Mouse (Mus musculus) testis, adult 2 months (tissue): ENCODE data around the gene Il12rb2. TPM values are rescaled to one million over a fixed set of nuclear protein-coding genes. Genes with fewer than 3 reads are reported as not detected.

Source experiments
- H3K27ac ChIP-seq: fragments of 200-500 bp; 2 replicates; pipeline ENCODE4 v1.5.1; 2012; ENCODE audit warnings: low read depth, low read length; ENCODE audit not compliant: control insufficient read depth, insufficient read depth
- H3K27me3 ChIP-seq: fragments of 200-500 bp; 2 replicates; pipeline ENCODE4 v1.6.1; 2012; ENCODE audit warnings: mild to moderate bottlenecking, low read length, moderate library complexity; ENCODE audit not compliant: control insufficient read depth, insufficient read depth
- H3K36me3 ChIP-seq: fragments of 200-500 bp; 2 replicates; pipeline ENCODE4 v1.6.1; 2012; ENCODE audit warnings: mild to moderate bottlenecking, low read length; ENCODE audit not compliant: control insufficient read depth, insufficient read depth
- H3K4me1 ChIP-seq: fragments of 200-500 bp; 2 replicates; pipeline ENCODE4 v1.6.1; 2012; ENCODE audit warnings: low read length; ENCODE audit not compliant: control insufficient read depth, insufficient read depth
- H3K4me3 ChIP-seq: fragments of 200-500 bp; 2 replicates; pipeline ENCODE4 v1.5.1; 2012; ENCODE audit warnings: low read depth, mild to moderate bottlenecking, low read length, moderate library complexity, mixed read lengths; ENCODE audit not compliant: control insufficient read depth
- CTCF ChIP-seq: fragments of 200-500 bp; IDR thresholded peaks from 2 replicates; pipeline ENCODE4 v1.5.1; 2012; ENCODE audit warnings: low read depth, mild to moderate bottlenecking, inconsistent platforms, low read length, moderate library complexity; ENCODE audit not compliant: control insufficient read depth, insufficient read depth, insufficient replicate concordance
- POLR2A ChIP-seq: fragments of 200-500 bp; IDR thresholded peaks from 2 replicates; pipeline ENCODE4 v1.6.1; 2012; ENCODE audit warnings: low read depth, mild to moderate bottlenecking, inconsistent platforms, low read length, moderate library complexity; ENCODE audit not compliant: control insufficient read depth
- polyA plus RNA-seq: library from polyadenylated mRNA; depleted of rRNA; stranded (reverse); fragments of >200 nt; gene quantifications from 2 replicates; pipeline ENCODE4 v1.2.3, GENCODE M21; 2012

Gene Il12rb2
- polyA plus RNA-seq, 1 experiment, result not detected

DNA sequence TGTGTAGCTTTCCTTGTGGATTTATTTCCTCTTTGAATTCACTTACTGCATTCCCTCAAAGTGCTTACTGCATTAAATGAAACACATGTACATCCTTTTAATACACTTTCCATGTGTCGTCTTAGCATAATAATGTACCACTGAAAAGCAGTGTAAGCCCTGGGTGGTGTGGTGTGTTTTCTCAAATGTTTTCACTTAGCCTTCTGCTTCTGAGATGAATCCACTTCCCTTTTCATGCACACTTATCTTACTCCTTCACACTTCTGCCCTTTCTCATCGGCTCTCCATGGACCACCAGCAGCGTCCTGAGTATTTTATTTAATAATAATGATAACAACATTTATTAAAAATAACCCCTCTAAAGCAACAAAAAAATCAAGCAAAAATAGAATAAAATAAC lies 66.2 kb downstream of the Il12rb2 start:
- Histone ChIP-seq H3K27ac (no peak overlapping the region), H3K4me3 (no peak overlapping the region), H3K27me3 (no peaks in the 10 kb centered on the region), H3K36me3 (no peaks in the 10 kb centered on the region), H3K4me1 (no peaks in the 10 kb centered on the region)
- TF ChIP-seq POLR2A (no peak), CTCF (no peak)

DNA sequence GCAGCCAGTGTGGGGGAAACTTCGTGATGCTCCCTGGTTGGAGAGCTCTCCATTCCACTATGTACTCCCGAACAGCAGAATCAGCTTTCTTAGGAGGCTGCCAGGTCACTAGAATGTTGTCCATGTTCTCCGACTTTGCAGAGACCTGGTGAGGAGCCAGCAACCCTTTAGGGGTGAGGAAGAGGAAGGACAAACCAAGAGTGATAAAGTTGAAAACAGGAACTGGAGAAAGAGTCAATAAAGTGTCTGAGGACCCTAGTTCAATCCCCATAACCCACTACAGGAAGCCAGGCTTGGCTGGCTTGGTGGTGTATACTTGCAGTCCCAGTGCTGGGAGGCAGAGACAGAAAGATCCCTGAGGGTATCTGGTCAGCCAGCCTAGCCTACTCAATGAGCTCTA lies 67.0 kb downstream of the Il12rb2 start:
- no peaks in the 10 kb centered on the region for H3K36me3 ChIP-seq
- H3K4me1 ChIP-seq, result no peaks in the 10 kb centered on the region
- no peak overlapping the region for H3K4me3 ChIP-seq
- no peak overlapping the region for H3K27ac ChIP-seq
- no peaks in the 10 kb centered on the region for H3K27me3 ChIP-seq
- TF ChIP-seq POLR2A, result no peak
- no peak for TF ChIP-seq CTCF

DNA sequence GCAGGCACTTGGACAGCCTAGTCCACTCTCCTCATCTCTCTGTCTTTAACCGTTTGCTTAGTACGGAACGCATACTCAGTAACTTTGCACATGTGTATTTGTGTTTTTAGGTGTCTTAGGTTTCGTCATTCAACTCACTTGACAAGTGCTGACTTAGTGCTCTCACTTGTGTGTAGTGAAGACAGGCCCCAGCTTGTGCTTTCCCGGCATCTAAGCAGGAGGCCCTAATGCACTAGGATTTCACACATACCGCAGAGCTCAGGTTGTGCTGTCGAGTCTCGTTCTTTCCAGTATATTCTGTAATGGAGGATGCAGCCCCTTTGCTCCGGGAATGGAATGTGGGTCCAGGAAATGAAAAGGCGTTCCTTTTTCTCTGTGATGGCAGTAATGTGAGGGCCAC lies 72.8 kb downstream of the Il12rb2 start:
- TF ChIP-seq POLR2A, result no peak
- no peak for TF ChIP-seq CTCF
- Histone ChIP-seq H3K27ac (no peak overlapping the region), H3K4me1 (no peaks in the 10 kb centered on the region), H3K36me3 (no peaks in the 10 kb centered on the region), H3K4me3 (no peak overlapping the region), H3K27me3 (no peaks in the 10 kb centered on the region)

DNA sequence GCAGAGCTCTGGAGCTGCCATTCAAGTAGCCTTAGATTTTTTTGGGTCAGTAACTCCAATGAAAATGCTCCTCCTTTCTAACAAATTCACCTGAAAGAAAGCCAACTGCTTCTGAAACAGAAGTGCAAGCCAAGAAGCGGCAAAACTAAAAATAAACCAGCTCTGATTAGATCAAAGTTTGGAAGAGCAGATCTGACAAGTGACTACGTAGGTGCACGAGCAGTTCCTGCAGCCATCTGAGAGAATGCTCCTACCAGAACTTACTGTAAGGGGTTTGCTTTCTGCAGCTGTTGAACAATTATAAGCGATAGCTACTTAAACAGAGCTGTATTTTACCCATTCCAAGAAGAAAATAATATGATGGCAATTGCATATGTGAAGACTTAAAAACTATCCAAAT lies 73.5 kb downstream of the Il12rb2 start:
- Histone ChIP-seq H3K27me3 (no peaks in the 10 kb centered on the region), H3K36me3 (no peaks in the 10 kb centered on the region), H3K4me3 (no peak overlapping the region), H3K27ac (no peak overlapping the region), H3K4me1 (no peaks in the 10 kb centered on the region)
- no peak for TF ChIP-seq CTCF
- no peak for TF ChIP-seq POLR2A

DNA sequence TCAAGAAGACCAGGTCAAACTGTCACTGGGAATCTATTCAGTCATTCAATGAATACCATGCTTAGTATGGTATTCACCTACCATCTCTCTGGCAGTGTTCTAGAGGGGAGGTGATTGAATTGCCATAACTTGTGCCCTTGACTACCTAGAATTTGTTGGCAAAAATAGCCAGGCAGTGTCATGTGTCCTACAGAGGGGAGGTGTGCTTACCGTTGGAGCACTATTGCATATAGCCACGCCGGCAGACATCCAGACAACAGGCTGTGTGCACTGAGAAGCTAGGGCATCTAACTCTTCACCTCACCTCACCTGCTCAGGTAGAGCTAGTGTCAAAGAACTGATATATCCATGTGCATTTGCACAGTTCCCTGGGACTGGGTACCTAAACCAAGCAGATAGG lies 74.8 kb downstream of the Il12rb2 start:
- TF ChIP-seq POLR2A, result no peak
- TF ChIP-seq CTCF, result no peak
- Histone ChIP-seq H3K27ac (no peak overlapping the region), H3K4me1 (no peaks in the 10 kb centered on the region), H3K27me3 (no peaks in the 10 kb centered on the region), H3K4me3 (no peak overlapping the region), H3K36me3 (no peaks in the 10 kb centered on the region)

DNA sequence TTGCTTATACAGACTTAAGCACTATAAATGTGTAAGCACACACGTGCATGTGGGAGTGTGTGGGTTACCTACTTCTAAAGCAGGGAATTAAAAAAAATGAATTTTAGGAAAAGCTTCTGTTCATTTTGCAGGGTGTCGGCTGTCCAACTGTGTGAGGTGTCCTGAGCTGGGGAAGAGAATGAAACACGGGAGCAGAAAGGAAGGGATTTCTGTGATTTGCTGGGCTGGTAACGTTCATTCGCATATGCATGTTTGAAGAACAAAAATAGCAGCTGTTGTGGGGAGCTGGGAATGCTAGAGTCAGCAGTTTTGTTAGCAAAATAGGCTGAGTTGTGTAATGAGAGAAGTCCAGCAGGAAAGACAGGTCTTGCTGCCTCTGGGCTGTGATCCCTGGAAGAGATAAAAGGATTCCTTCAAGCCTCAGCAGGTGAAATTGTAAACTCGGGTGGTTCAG lies 75.3 kb downstream of the Il12rb2 start:
- Histone ChIP-seq H3K27me3 (no peaks in the 10 kb centered on the region), H3K36me3 (no peaks in the 10 kb centered on the region), H3K4me3 (no peak overlapping the region), H3K4me1 (no peaks in the 10 kb centered on the region), H3K27ac (no peak overlapping the region)
- TF ChIP-seq POLR2A, result no peak
- no peak for TF ChIP-seq CTCF

DNA sequence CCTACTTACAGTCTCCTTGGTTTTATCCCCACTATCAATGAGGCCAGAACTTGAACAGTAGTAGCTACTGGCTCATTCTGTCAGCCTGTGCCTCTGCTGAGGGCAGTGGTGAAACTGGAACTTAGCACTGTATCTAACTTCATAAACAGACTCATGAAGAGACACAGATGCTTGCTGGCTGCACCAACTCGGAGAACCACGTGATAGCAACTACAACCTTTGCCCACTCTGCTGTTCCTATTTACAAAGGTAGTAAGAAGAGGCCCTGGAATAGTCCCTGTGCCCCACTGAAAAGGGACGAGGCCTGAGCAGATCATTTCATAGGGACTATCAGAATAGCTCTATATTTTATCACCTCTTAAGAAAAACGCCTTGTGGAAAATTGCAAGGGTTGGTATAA lies 75.7 kb downstream of the Il12rb2 start:
- Histone ChIP-seq H3K27ac (no peak overlapping the region), H3K4me3 (no peak overlapping the region), H3K4me1 (no peaks in the 10 kb centered on the region), H3K27me3 (no peaks in the 10 kb centered on the region), H3K36me3 (no peaks in the 10 kb centered on the region)
- TF ChIP-seq POLR2A (no peak), CTCF (no peak)

DNA sequence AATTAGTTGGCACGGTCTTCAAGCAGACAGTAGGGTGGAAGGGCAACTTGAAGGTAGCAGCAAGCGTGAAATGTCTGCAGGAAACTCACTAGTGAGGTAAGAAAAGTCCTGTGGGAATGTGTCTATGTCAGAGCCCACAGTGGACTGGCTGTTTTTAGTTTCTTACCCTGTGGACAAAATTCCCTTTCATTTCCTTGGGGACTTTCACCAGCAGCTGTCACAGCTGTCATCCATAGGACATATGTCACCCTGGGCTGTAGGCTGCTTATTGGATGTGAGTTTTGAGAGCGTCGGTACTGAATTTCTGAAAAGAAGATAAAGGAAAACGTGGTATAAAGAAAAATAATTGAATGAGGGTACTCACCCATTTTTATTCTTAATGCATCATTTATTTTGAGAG lies 77.2 kb downstream of the Il12rb2 start:
- Histone ChIP-seq H3K36me3 (no peaks in the 10 kb centered on the region), H3K27ac (no peak overlapping the region), H3K4me3 (no peak overlapping the region), H3K27me3 (no peaks in the 10 kb centered on the region), H3K4me1 (no peaks in the 10 kb centered on the region)
- TF ChIP-seq POLR2A, result no peak
- no peak for TF ChIP-seq CTCF
